Mouse (Mus musculus) heart, postnatal 10 days (tissue): ENCODE data around the gene Bpifb4. TPM values are rescaled to one million over a fixed set of nuclear protein-coding genes. Genes with fewer than 3 reads are reported as not detected.
A peak's percentile ranks its signal among the peaks of the same experiment; 100 is the strongest.

Experiments used
- DNase-seq, 2 experiments: peaks; one replicate each; pipeline ENCODE4 v3.0.0; 2021
- intact Hi-C: fragments of 180-260 bp; cut with DNase I; formaldehyde crosslinking; loops from one replicate; pipeline ENCODE4 v1.15.1; 2025
- total RNA-seq, 2 experiments: library from RNA; stranded (reverse); gene quantifications; 2 replicates each; pipeline ENCODE4 v1.2.3; 2021

The Bpifb4 gene
- not detected for total RNA-seq

GRCm38 (mm10) chr2:153937843-153938242, at the start of gene Bpifb4:
Gene Bpifb4, plus strand, starts transcription at chr2:153938212.
- intact Hi-C loops = no loop called here

GRCm38 (mm10) chr2:153899111-153899510, 38.9 kb upstream of the Bpifb4 start:
- intact Hi-C loops = no loop called here
- no peak for DNase-seq

More at GRCm38 (mm10) chr2:153937843-153938242, at the start of gene Bpifb4:
- no peak for DNase-seq

GRCm38 (mm10) chr2:153900088-153900487, 37.9 kb upstream of the Bpifb4 start, which contains the start of gene Bpifb6:
Gene Bpifb6, plus strand, starts transcription at chr2:153900388.
- intact Hi-C loops = no loop called here
- DNase-seq = no peak

- intact Hi-C loops = no loop called here
- no peak for DNase-seq
Measured at GRCm38 (mm10) chr2:153902726-153903125, 35.3 kb upstream of the Bpifb4 start.

- intact Hi-C loops = no loop called here
- no peak for DNase-seq
Measured at GRCm38 (mm10) chr2:153906626-153907025, 31.4 kb upstream of the Bpifb4 start.

GRCm38 (mm10) chr2:153914151-153914550, 23.9 kb upstream of the Bpifb4 start:
- DNase-seq = peak; percentile 58 to 68
- intact Hi-C loops = no loop called here

GRCm38 (mm10) chr2:153917930-153918329, 20.1 kb upstream of the Bpifb4 start, which contains the start of gene Bpifb3:
Gene Bpifb3, plus strand, starts transcription at chr2:153918230.
- no peak for DNase-seq
- intact Hi-C loops = no loop called here

GRCm38 (mm10) chr2:153921246-153921645, 16.8 kb upstream of the Bpifb4 start:
- no peak for DNase-seq
- intact Hi-C loops = no loop called here

- intact Hi-C loops = loop anchor here (1.0 to 2.0 kb wide), 4 partner anchors 79 to 261 kb away; no protein-coding TSS in a partner anchor
- DNase-seq = peak; percentile 61 to 76
Measured at GRCm38 (mm10) chr2:153929871-153930413, 8.1 kb upstream of the Bpifb4 start.

GRCm38 (mm10) chr2:153931125-153931524, 6.9 kb upstream of the Bpifb4 start:
- DNase-seq = no peak
- intact Hi-C loops = loop anchor here (2.0 kb wide), 2 partner anchors 80 to 220 kb away; no protein-coding TSS in a partner anchor

GRCm38 (mm10) chr2:153933311-153933710, 4.7 kb upstream of the Bpifb4 start:
- DNase-seq = no peak
- intact Hi-C loops = no loop called here

GRCm38 (mm10) chr2:153935348-153935747, 2.7 kb upstream of the Bpifb4 start:
- intact Hi-C loops = no loop called here
- no peak for DNase-seq

- DNase-seq = peak; percentile 22 to 66
- intact Hi-C loops = no loop called here
Measured at GRCm38 (mm10) chr2:153943537-153943936, 5.5 kb downstream of the Bpifb4 start.

- DNase-seq = no peak
- intact Hi-C loops = no loop called here
Measured at GRCm38 (mm10) chr2:153944567-153944966, 6.6 kb downstream of the Bpifb4 start.

- DNase-seq = peak; percentile 32 to 72
- intact Hi-C loops = no loop called here
Measured at GRCm38 (mm10) chr2:153952897-153953296, 14.9 kb downstream of the Bpifb4 start.

GRCm38 (mm10) chr2:153953836-153954235, 15.8 kb downstream of the Bpifb4 start:
- peak; percentile 8 to 38 for DNase-seq
- intact Hi-C loops = no loop called here

- DNase-seq = no peak
Measured at GRCm38 (mm10) chr2:153962821-153963331, 24.9 kb downstream of the Bpifb4 start.

GRCm38 (mm10) chr2:153963334-153963733, 25.3 kb downstream of the Bpifb4 start:
- intact Hi-C loops = no loop called here
- DNase-seq = no peak

More at GRCm38 (mm10) chr2:153962821-153963331, 24.9 kb downstream of the Bpifb4 start:
- intact Hi-C loops = no loop called here

GRCm38 (mm10) chr2:153970221-153970620, 32.2 kb downstream of the Bpifb4 start:
- DNase-seq = no peak
- intact Hi-C loops = no loop called here

GRCm38 (mm10) chr2:153974582-153974981, 36.6 kb downstream of the Bpifb4 start, which contains the start of gene Bpifa6:
Gene Bpifa6, plus strand, starts transcription at chr2:153974945.
- DNase-seq = no peak
- intact Hi-C loops = no loop called here

- intact Hi-C loops = loop anchor here (10.0 kb wide), 1 partner anchor 99 kb away; no protein-coding TSS in a partner anchor
- peak; percentile 76 to 88 for DNase-seq
Measured at GRCm38 (mm10) chr2:153995770-153996169, 57.8 kb downstream of the Bpifb4 start.

GRCm38 (mm10) chr2:154000501-154000900, 62.5 kb downstream of the Bpifb4 start:
- DNase-seq = no peak
- intact Hi-C loops = no loop called here
